19 mouse cellular contexts compared by ENCODE assay signal in genomic region chr2:60845316-60845894, GRCm38 (mm10).
A peak's percentile ranks its signal among the peaks of the same experiment; 100 is the strongest.
DNase-seq lines count a peak whose midpoint lies in the region; ATAC-seq and TF ChIP-seq lines count a peak whose summit lies in the region.
"Had no signal": no experiment of that assay in that cellular context is flagged by ENCODE, and none has a peak within 500 bp of the region (broad histone marks: within the 10 kb centered on the region; RNA-seq: fewer than 3 reads in every experiment).

No protein-coding gene starts in this region.

- H3K27me3 ChIP-seq in heart, postnatal 0 days (ENCODE audit: control insufficient read depth, insufficient read depth, low read length) = no peaks in the 10 kb centered on the region
- H3K27me3 ChIP-seq in MEL (ENCODE audit: control insufficient read depth in 1 of 2, insufficient read depth in 2 of 2, low read length in 2 of 2) = no peaks in the 10 kb centered on the region
- H3K27me3 ChIP-seq: neural tube, embryonic 12.5 days; Patski had no signal

- no peak for TF ChIP-seq EP300 in heart, postnatal 0 days (IDR thresholded peaks at IDR 0.05; ENCODE audit: low read depth)
- peak; percentile 68 to 75 for TF ChIP-seq EP300 in MEL (IDR thresholded peaks at IDR 0.05; ENCODE audit: low read depth in 1 of 2, low read length in 2 of 2)

- no peak for DNase-seq in heart, postnatal 0 days (ENCODE audit: low spot score)
- no peak for DNase-seq in heart, postnatal 4 days
- peak; percentile 83 for DNase-seq in MEL (ENCODE audit: low read depth, low spot score)
- DNase-seq in right cerebral cortex, postnatal 4 days = no peak
- DNase-seq in gastrocnemius, adult 18-20 months (ENCODE audit: low spot score) = no peak
- DNase-seq in right cerebral cortex, adult 18-20 months = no peak
- DNase-seq: cerebellum, postnatal 10 days; gastrocnemius, adult 2 months; layer of hippocampus, postnatal 36 days; midbrain, embryonic 14.5 days; spleen, adult 18-20 months had no signal

- H3K4me1 ChIP-seq in heart, postnatal 0 days (ENCODE audit: control insufficient read depth, insufficient read depth) = peaks cover 30% of the 10 kb centered on the region
- H3K4me1 ChIP-seq in MEL (ENCODE audit: control insufficient read depth in 1 of 2, insufficient read depth in 2 of 2, low read length in 2 of 2) = peaks cover 8 to 24% of the 10 kb centered on the region in 2 experiments

- no peaks in the 10 kb centered on the region for H3K79me2 ChIP-seq in MEL (ENCODE audit: control insufficient read depth, insufficient read depth, low read length, poor library complexity)

- no peaks in the 10 kb centered on the region for H3K9me3 ChIP-seq in heart, postnatal 0 days (replicated peaks; ENCODE audit: control insufficient read depth, low read length)
- H3K9me3 ChIP-seq in MEL (replicated peaks; ENCODE audit: insufficient read depth, low read length) = no peaks in the 10 kb centered on the region
- H3K9me3 ChIP-seq: embryonic facial prominence, embryonic 10.5 days; heart, embryonic 10.5 days; hindbrain, embryonic 10.5 days; neural tube, embryonic 12.5 days had no signal

- no peak overlapping the region for H3K27ac ChIP-seq in heart, postnatal 0 days (ENCODE audit: low read depth)
- no peak overlapping the region; the same call in 1 of the 2 replicates for H3K27ac ChIP-seq in MEL (ENCODE audit: control insufficient read depth, low read depth, low read length)
- H3K27ac ChIP-seq: embryonic facial prominence, embryonic 10.5 days; gastrocnemius, adult 2 months; heart, embryonic 10.5 days; hindbrain, embryonic 10.5 days; neural tube, embryonic 12.5 days had no signal

- no peak overlapping the region for H3K4me2 ChIP-seq in heart, postnatal 0 days (ENCODE audit: low read depth, low read length)
- H3K4me2 ChIP-seq: neural tube, embryonic 12.5 days had no signal

- H3K36me3 ChIP-seq in heart, postnatal 0 days (replicated peaks; ENCODE audit: control insufficient read depth, insufficient read depth, low read length) = peaks cover 8% of the 10 kb centered on the region
- peaks cover 0 to 28% of the 10 kb centered on the region in 2 experiments; a peak in 2 of 4 replicates for H3K36me3 ChIP-seq in MEL (ENCODE audit: control insufficient read depth in 1 of 2, insufficient read depth in 2 of 2, low read length in 2 of 2)
- H3K36me3 ChIP-seq: neural tube, embryonic 12.5 days had no signal

- H3K4me3 ChIP-seq in heart, postnatal 0 days (ENCODE audit: low read depth, low read length) = no peak overlapping the region
- H3K4me3 ChIP-seq in MEL (ENCODE audit: control insufficient read depth in 1 of 2, insufficient read depth in 1 of 2, low read depth in 2 of 2, low read length in 2 of 2) = no peak overlapping the region
- H3K4me3 ChIP-seq: embryonic facial prominence, embryonic 10.5 days; gastrocnemius, adult 2 months; heart, embryonic 10.5 days; hindbrain, embryonic 10.5 days; neural tube, embryonic 12.5 days had no signal

- WGBS in heart, postnatal 0 days = 21% methylated on average over 5 of the region's 5 CpGs

- TF ChIP-seq RAD21 in MEL (IDR thresholded peaks at IDR 0.05; ENCODE audit: low read depth, low read length) = no peak

- TF ChIP-seq CTCF in heart, postnatal 0 days (IDR thresholded peaks at IDR 0.05; ENCODE audit: low read depth) = no peak
- no peak for TF ChIP-seq CTCF in MEL (IDR thresholded peaks at IDR 0.05 in 2 of 3, conservative IDR thresholded peaks at IDR 0.05 in 1 of 3; ENCODE audit: control insufficient read depth in 1 of 3, insufficient read depth in 1 of 3, low read depth in 2 of 3, low read length in 3 of 3, poor library complexity in 1 of 3, severe bottlenecking in 1 of 3)

- ATAC-seq in heart, postnatal 0 days (ENCODE audit: insufficient read depth, low read depth) = peak; percentile 20; the same call in 1 of the 2 replicates
- ATAC-seq in inflammation-experienced regulatory T-cells, adult 6 months = peak; percentile 91
- peak; percentile 61 for ATAC-seq in megakaryocyte progenitor cell, adult 5-6 weeks (replicated peaks; ENCODE audit: poor library complexity)
- ATAC-seq: intestine, postnatal 0 days; Patski had no signal

- no peak overlapping the region for H3K9ac ChIP-seq in heart, postnatal 0 days (replicated peaks; ENCODE audit: low read depth, low read length)
- no peak overlapping the region for H3K9ac ChIP-seq in MEL (ENCODE audit: control insufficient read depth, low read depth, low read length, poor library complexity, severe bottlenecking)
- H3K9ac ChIP-seq: neural tube, embryonic 12.5 days had no signal

- no peak for TF ChIP-seq POLR2A in MEL (IDR thresholded peaks at IDR 0.05; ENCODE audit: control insufficient read depth in 1 of 2, insufficient read depth in 1 of 2, low read depth in 1 of 2, low read length in 2 of 2, poor library complexity in 1 of 2)

TF ChIP-seq in MEL, 35 proteins besides CTCF, POLR2A, EP300 and RAD21:
- TF ChIP-seq GATA1 (IDR thresholded peaks at IDR 0.05; ENCODE audit: low read depth, low read length) (peak; percentile 86), MYC (IDR thresholded peaks at IDR 0.05; ENCODE audit: low read depth, low read length) (0 out of 2 replicates have a peak, but pooled peaks have one; percentile 32), TAL1 (IDR thresholded peaks at IDR 0.05; ENCODE audit: low read length) (peak; percentile 16; the same call in 1 of the 2 replicates), SMC3 (IDR thresholded peaks at IDR 0.05; ENCODE audit: low read depth, low read length) (0 out of 2 replicates have a peak, but pooled peaks have one; percentile 8), ZKSCAN1 (IDR thresholded peaks at IDR 0.05; ENCODE audit: low read depth, low read length) (no peak), MXI1 (IDR thresholded peaks at IDR 0.05; ENCODE audit: low read depth, low read length) (peak; percentile 50; the same call in 1 of the 2 replicates), SIN3A (IDR thresholded peaks at IDR 0.05; ENCODE audit: low read length) (peak; percentile 54; the same call in 1 of the 2 replicates), ETS1 (IDR thresholded peaks at IDR 0.05; ENCODE audit: low read depth, low read length) (peak; percentile 37; the same call in 1 of the 2 replicates), RCOR1 (IDR thresholded peaks at IDR 0.05; ENCODE audit: low read depth, low read length) (peak; percentile 91), TBP (IDR thresholded peaks at IDR 0.05; ENCODE audit: low read depth, low read length) (no peak), ZNF384 (IDR thresholded peaks at IDR 0.05; ENCODE audit: low read depth, low read length) (peak; percentile 76), HCFC1 (IDR thresholded peaks at IDR 0.05; ENCODE audit: low read depth, low read length) (peak; percentile 24; the same call in 1 of the 2 replicates), TCF12 (IDR thresholded peaks at IDR 0.05; ENCODE audit: low read depth, low read length) (peak; percentile 42; the same call in 1 of the 2 replicates), NELFE (IDR thresholded peaks at IDR 0.05; ENCODE audit: low read depth, low read length) (no peak)
TF ChIP-seq in MEL: peak in this region for 11.

Comparison
In these comparisons a context has a peak if more than half of its experiments do, and no peak if none do; other contexts are left out.
1. ATAC-seq: peak in every context shown above with its lines; median percentile 91 in inflammation-experienced regulatory T-cells, adult 6 months; 61 in megakaryocyte progenitor cell, adult 5-6 weeks; 20 in heart, postnatal 0 days.